Mouse (Mus musculus): ENCODE measurements around the gene Hdgfl2. TPM values are rescaled to one million over a fixed set of nuclear protein-coding genes. Genes with fewer than 3 reads are reported as not detected.

Gene Hdgfl2
- total RNA-seq, 4 experiments from 2014 or later = 23.6 to 26.7 (median 26.0) TPM

DNA sequence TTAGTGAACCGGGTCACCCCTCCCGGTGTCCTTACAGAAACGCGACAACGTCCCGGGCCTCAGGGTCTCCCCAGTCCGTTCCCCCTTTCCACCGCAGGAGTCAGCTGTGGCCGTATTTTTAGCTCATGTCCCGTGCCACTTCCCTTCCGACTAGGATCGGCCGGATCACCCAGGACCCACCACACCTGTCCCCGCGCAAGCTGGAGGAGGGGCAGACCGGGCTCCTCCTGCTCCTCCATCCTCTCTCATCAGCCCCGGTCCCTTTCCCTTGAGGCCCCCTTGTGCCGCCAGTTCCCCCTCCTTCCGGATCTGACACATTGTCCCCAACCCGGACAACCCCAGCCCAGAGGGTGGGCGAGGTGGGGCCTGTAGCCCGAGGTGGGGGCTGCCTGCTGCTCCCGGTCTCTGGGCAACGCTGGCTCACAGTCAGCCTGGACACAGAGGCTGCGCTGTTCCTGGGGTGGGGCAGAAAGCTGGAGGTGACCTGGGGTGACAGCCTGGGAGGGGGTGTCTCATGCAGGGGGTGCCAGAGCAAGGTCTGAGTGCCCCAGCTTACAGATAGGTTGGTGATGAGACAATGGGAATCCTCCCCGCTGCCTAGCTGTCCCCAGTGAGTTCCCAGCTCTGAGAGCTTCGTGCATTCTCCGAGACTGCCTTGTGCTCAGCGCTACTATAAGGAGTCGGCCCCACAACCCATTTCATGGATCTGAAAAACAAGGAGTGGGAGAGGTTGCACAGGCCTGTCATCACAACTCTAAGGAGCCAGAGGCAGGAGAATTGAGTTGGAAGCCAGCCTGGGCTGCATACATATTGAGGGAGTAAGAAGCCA is 69.6 kb downstream of the Hdgfl2 start:
- no peak for DNase-seq (ENCODE audit: low spot score in 2 of 2)

DNA sequence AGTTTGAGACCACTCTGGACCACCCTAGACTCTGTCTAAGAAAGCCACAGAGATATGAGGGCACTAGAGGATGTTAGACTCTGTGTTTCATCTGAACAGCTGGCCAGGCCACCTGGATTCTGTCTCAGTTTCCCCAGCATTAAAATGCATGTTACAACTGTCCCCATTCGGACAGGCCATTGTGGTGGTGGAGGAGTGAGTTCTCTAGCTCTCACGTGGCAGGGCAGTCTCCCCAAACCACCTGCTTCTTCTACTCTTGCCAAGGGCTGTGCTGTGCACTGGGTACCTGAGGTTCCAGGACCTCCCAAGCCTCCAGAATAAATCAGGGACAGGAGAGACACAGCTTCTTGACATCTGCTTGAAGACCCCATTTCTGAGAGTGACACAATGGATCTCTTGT is 70.5 kb downstream of the Hdgfl2 start:
- no peak for DNase-seq (ENCODE audit: low spot score in 2 of 2)

Other genes starting within 250 kb of the Hdgfl2 start
- gene Zfp119a, start 200.7 kb upstream of the Hdgfl2 start, total RNA-seq (2022) = 1 to 10 TPM; 3.5 to 4.4 (median 4.1) TPM
- 1 to 10 TPM; 2.5 to 3.1 (median 2.9) TPM for gene Zfp959, start 187.5 kb upstream of the Hdgfl2 start, total RNA-seq (2022)
- gene Zfp119b, start 130.1 kb upstream of the Hdgfl2 start, total RNA-seq (2022) = 1 to 10 TPM; 3.9 to 4.3 (median 3.9) TPM
- not detected for gene Ebi3, start 127.0 kb upstream of the Hdgfl2 start, total RNA-seq (2022)
- 1 to 10 TPM; 7.0 to 9.1 (median 8.1) TPM for gene Yju2, start 120.5 kb upstream of the Hdgfl2 start, total RNA-seq (2022)
- gene Shd, start 109.2 kb upstream of the Hdgfl2 start, total RNA-seq (2022) = under 1 TPM in 2 of 4 experiments, not detected in 2; 0.31 TPM
- not detected for gene Fsd1, start 93.1 kb upstream of the Hdgfl2 start, total RNA-seq (2022)
- 1 to 10 TPM; 1.7 to 3.2 (median 2.6) TPM for gene Stap2, start 74.0 kb upstream of the Hdgfl2 start, total RNA-seq (2022)
- 10 to 100 TPM; 41.3 to 55.2 (median 42.4) TPM for gene Mpnd, start 73.9 kb upstream of the Hdgfl2 start, total RNA-seq (2022)
- 1 to 10 TPM; 5.5 to 8.9 (median 7.6) TPM for gene Sh3gl1, start 43.0 kb upstream of the Hdgfl2 start, total RNA-seq (2022)
- 1 to 10 TPM in 1 of 4 experiments, under 1 TPM in 3; 0.47 to 1.6 (median 0.75) TPM for gene Chaf1a, start 39.2 kb upstream of the Hdgfl2 start, total RNA-seq (2022)
- 10 to 100 TPM; 66.1 to 85.8 (median 74.4) TPM for gene Ubxn6, start 4.6 kb upstream of the Hdgfl2 start, total RNA-seq (2022)
- gene Plin4, start 30.2 kb downstream of the Hdgfl2 start, total RNA-seq (2022) = 100 to 1,000 TPM; 133 to 313 (median 179) TPM
- gene Plin5, start 38.0 kb downstream of the Hdgfl2 start, total RNA-seq (2022) = 10 to 100 TPM; 16.5 to 31.3 (median 22.8) TPM
- gene Lrg1, start 42.4 kb downstream of the Hdgfl2 start, total RNA-seq (2022) = 10 to 100 TPM; 10.7 to 24.5 (median 13.9) TPM
- gene Sema6b, start 60.7 kb downstream of the Hdgfl2 start, total RNA-seq (2022) = 1 to 10 TPM; 1.4 to 2.7 (median 1.9) TPM
- under 1 TPM; 0.12 to 0.54 (median 0.25) TPM for gene Tnfaip8l1, start 82.8 kb downstream of the Hdgfl2 start, total RNA-seq (2022)
- gene Mydgf, start 104.3 kb downstream of the Hdgfl2 start, total RNA-seq (2022) = 10 to 100 TPM; 14.9 to 16.8 (median 15.3) TPM
- 10 to 100 TPM; 37.9 to 45.7 (median 43.0) TPM for gene Dpp9, start 139.3 kb downstream of the Hdgfl2 start, total RNA-seq (2022)
- 100 to 1,000 TPM; 180 to 201 (median 196) TPM for gene Fem1a, start 177.2 kb downstream of the Hdgfl2 start, total RNA-seq (2022)
- 1 to 10 TPM; 1.7 to 2.2 (median 2.0) TPM for gene Ticam1, start 197.2 kb downstream of the Hdgfl2 start, total RNA-seq (2022)
- 10 to 100 TPM; 22.9 to 44.8 (median 28.7) TPM for gene Plin3, start 213.2 kb downstream of the Hdgfl2 start, total RNA-seq (2022)
- not detected for gene Arrdc5, start 220.7 kb downstream of the Hdgfl2 start, total RNA-seq (2022)
- gene Uhrf1, start 223.7 kb downstream of the Hdgfl2 start, total RNA-seq (2022) = under 1 TPM; 0.18 to 0.67 (median 0.44) TPM
- gene Kdm4b, start 246.4 kb downstream of the Hdgfl2 start, total RNA-seq (2022) = 10 to 100 TPM; 22.2 to 26.4 (median 22.8) TPM